Mouse (Mus musculus): ENCODE results near the gene Zfp526.
"Not testable (repeated sequence)": the region's sequence is repeated elsewhere in the genome, so short reads cannot be mapped to it uniquely, and the experiment has no call there.

The Zfp526 gene

GRCm38 (mm10) chr7:25241062-25241461, 19.8 kb downstream of the Zfp526 start:
- DNase-seq (ENCODE audit: low spot score) = no peak

GRCm38 (mm10) chr7:25243361-25243760, 22.1 kb downstream of the Zfp526 start:
- no peak for DNase-seq (ENCODE audit: low spot score)

DNA sequence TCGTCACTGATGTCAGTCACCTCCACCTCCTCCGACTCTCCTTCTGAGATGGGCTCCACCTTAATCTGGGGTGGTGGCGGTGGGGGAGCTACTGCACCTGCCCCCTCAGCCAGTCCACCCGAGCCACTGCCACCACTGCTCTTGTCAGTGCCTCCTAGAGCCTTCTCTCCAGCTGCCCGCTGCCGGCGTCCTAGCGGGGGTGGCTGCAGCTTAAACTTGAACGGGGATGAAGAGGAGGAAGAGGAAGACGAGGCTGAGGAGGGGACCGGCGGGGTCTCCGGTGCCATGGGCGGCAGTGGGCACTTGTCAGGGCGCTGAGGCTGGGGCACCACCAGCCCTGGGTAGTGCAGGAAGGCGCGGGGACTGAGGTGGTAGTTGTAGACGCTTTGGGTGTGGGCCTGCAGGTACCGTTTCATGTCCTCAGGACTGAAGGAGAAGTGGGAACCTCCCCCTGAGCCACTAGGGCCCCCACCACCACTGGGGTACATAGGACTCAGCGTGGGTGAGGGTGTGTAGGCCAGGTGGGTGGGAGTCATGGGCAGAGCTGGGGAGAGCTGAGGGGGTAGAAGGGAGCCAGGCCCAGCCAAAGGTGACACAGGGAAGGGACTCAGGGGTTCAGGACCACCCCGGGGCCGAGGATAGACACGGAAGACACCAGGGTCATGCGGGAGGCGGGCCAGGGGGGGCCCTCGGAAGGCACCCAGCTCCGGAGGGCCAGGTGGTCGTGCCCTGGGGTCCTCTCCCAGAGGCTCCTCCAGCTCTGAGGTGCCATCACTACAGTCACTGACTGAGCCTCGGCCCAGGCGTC, 23.5 kb downstream of the Zfp526 start:
- no peak for DNase-seq (ENCODE audit: low spot score)

GRCm38 (mm10) chr7:25246079-25246758, 25.0 kb downstream of the Zfp526 start:
- DNase-seq (ENCODE audit: low spot score) = no peak

DNA sequence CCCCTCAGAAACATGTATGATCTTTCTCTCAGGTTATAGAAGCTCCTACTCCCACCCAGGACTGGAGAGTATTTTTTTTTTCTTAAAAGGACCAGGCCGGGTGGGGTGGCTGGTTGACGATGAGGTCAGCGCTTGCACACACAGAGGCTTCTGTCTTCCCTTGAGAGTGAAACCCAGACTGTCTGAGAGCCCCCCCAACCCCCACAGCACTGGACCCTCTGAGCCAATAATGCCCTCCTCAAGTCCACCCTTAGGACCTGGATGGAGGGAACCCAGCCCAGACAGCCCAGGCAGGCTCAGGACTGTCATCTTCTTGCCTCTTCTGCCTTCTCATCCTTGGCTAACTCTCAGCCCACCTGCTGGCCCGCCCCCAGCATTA, 25.5 kb downstream of the Zfp526 start:
- no peak for DNase-seq (ENCODE audit: low spot score)

DNA sequence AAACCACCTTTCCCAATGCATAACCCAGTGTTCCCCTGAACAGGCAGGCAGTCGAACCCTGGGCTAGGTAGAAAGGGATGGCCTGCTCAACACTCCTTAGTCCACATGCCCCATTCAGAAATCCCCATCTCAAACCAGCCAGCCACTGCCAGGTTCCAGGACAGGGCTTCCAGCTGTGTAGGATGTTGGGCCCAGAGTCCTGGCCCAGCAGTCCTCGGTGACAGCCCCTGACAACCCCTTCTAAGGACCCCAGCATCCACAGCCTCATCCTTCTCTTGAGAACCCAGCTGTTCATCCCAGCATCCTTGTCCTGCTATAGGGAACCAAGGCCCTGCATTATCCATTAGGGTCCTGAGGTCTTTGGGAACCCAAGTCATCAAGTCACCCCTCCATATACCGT, 26.3 kb downstream of the Zfp526 start:
- DNase-seq (ENCODE audit: low spot score) = no peak

DNA sequence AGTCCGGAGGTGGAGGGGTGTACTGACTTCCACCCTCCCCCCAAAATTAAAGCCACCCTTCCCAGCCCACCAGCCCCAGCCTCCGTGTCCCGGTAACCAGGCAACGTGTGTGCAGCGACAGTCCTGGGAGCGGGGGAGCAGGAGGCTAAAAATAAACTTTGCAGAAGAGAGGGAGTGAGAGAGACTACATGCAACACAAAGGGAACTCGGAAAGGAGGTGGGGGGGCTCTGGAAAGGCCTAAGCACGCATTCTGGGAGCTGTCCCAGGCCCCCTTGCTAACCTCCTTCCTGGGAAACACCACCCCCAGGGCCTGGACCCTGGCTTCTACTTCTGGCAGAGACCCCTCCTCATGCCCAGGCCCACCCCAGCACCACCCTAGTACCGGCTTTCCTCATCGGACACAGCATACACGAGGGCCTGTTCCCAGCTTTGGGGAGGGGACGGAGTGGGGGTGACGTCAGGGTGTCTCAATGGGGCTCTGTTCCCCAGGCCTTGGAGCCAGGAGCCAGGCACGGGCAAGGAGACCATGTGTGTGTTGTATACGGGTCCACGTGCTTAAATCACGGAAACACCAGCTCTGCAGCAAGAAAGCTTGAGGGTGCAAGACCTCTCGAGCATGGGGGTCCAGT, 26.9 kb downstream of the Zfp526 start:
- no peak for DNase-seq (ENCODE audit: low spot score)

DNA sequence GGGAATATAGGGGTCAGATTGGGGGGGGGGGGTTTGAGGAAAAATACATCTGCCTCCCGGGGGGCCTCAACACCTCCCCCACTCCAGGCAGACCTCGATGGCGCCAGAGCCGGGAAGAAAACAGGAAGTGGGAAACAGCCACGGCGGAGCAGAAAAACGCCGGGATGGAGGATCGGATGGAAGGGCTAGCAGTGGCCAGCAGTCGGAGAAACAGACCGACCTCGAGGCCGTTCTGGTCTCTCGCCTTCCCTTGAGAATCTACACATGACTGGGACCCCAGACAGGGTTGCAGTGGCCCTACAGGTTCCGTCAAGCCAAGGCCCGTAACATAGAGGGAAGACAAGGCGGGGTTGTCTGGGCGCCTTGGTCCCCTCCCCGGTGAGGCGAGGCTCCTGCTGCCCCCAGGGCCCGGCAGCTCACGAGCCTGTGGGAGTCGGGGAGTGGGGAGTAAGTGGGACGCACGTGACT, 27.7 kb downstream of the Zfp526 start:
- DNase-seq (ENCODE audit: low spot score) = no peak

DNA sequence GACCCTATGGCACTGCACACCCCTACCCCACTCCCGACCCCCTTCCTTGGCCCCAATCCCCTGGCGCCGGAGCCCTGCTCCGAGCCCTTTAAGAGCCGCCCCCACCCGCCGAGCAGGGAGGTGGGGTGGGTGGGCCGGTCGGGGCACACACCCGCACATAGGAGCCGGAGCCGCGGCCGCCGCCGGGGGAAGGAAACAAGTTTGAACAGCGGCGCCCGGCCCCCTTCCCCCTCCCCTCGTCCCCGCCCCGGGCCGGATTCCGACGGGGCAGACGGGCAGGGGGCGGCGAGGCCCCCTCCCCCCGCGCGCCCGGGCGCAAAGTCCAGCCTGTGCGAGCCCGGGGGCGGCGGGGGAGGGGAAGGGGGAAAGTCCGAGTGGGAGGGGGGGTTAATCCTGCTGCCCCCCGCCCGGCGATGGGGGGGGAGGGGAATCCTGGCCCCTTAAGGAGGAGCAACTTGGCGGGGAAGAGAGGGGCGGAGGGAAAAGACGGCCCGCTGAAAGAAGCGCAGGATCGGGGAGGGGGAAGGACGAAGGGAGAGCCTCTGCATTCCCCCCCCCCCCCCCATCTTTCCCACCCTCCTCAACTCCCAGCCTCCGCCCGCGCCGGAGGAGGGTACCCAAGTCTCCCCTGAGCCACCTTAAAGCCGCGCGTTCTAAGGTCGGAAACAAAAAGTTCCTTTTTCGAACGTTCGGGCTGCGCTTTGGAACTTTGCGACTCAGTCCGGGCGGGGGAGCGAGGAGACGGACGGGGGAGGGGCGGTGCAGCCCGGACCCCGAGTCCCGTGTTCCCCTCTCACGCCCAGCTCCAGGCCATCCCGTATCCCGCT, 28.3 kb downstream of the Zfp526 start:
- DNase-seq (ENCODE audit: low spot score) = no peak

- peak; percentile 91 for DNase-seq (ENCODE audit: low spot score)
These were observed 29.1 kb downstream of the Zfp526 start, which contains the start of gene Erf for GRCm38 (mm10) chr7:25250141-25250972. TSS of gene Erf (minus strand) at chr7:25250761.

GRCm38 (mm10) chr7:25251071-25251791, 30.0 kb downstream of the Zfp526 start:
- DNase-seq (ENCODE audit: low spot score) = no peak

GRCm38 (mm10) chr7:25251822-25252221, 30.6 kb downstream of the Zfp526 start:
- no peak for DNase-seq (ENCODE audit: low spot score)

DNA sequence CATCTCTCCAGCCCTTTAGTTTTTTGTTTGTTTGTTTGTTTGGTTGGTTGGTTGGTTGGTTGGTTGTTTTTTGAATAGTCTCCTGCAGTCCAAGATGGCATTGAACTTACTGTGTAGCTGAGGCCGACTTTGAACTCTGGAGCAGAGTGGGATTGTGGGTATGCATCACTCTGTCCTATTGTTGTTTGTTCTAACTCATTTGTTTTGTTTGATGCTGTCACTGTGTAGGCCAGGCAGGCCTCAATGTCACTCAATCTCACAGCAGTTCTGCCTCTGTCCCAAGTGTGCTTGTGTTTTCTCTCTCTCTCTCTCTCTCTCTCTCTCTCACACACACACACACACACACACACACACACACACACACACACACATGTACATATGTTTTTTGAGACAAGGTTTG, 40.7 kb downstream of the Zfp526 start:
- no peak for DNase-seq (ENCODE audit: low spot score)

GRCm38 (mm10) chr7:25263968-25264870, 43.0 kb downstream of the Zfp526 start:
- DNase-seq (ENCODE audit: low spot score) = no peak

DNA sequence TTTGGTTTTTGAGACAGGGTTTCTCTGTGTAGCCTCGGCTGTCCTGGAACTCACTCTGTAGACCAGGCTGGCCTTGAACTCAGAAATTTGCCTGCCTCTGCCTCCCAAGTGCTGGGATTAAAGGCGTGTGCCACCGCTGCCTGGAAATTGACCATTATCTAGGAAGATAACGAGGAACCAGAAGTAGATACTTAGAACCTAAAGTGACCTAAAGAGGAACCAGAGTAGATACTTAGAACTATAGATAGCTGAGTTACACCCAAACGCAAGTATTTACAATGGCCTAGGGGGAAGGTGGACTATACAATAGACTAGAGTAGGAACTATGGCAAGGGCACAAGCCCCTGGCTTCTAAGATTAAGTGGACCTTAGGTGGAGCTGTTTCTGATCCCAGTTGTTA, 44.5 kb downstream of the Zfp526 start:
- DNase-seq (ENCODE audit: low spot score) = not testable (repeated sequence)

GRCm38 (mm10) chr7:25266180-25266962, 45.1 kb downstream of the Zfp526 start:
- DNase-seq (ENCODE audit: low spot score) = no peak

DNA sequence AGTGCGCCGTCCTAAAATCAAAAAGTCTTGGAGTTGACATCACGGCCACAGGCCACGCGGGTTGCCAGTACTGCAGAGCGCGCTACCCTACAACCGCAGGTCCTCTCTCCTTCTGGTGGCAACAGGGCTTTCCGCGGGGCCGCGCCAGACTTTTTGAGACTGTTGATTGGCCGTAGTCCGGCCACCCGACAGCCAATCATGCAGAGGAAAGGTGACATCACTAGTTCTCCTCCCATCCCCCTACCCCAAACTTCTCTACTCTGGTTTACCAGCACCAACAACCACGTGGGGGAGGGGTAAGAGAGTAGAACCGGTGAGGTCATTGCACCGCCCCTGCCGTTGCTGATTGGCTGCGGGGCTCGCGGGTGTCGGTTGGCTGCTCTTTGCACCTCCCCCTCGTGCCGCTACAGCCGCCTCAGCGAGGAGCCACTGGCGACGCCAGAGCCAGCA, 46.1 kb downstream of the Zfp526 start, which contains the start of gene Cic:
TSS of gene Cic (plus strand) at position 404 of the 450 bp plus-strand sequence.
- peak; percentile 99 for DNase-seq (ENCODE audit: low spot score)

DNA sequence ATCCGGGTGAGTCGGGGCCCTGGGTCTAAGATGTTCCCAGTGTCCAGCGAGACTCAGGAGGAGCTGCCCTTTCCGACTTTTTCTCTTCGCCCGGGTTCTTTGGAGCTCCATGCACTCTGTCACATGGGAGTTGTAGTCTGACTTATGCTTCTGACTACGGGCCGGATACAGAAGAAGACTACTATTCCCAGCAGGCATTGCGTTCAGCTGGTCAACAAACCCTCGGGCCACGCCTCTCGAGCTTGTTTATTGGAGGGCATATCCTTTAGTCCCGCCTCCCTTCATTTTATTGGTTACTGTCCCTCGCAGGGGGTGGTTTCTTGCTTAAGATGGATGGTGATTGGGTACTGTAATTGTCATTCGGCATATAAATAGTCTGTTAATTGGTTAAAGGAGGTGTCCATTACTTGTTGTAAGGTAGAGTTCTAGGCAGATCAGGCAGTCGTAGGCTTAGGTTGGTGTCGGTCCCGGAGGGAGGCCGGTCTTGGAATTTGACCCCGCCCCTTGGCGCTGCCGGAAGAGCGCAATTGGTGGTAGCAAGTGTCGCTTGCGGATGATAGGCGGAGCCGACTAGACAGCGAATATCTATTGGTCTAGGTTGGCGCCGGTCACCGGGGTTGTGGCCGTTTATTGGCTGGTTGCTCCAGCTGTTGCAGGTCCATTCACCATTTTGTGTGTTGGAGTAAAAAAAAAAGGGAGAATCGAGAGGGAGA, 46.7 kb downstream of the Zfp526 start:
- DNase-seq (ENCODE audit: low spot score) = peak; percentile 97
